Mouse (Mus musculus) mesoderm, embryonic 11.5 days (tissue): ENCODE results near the gene Cryzl1.

Source experiments
- DNase-seq: peaks from one replicate; pipeline ENCODE4 v3.0.0-alpha.2; 2012; ENCODE audit warnings: low read depth, low spot score

Gene Cryzl1

GRCm38 (mm10) chr16:91740184-91740917 lies 11.6 kb upstream of the Cryzl1 start:
- no peak for DNase-seq

- no peak for DNase-seq
These were observed 9.7 kb upstream of the Cryzl1 start for GRCm38 (mm10) chr16:91738505-91738904.

- DNase-seq, result no peak
These were observed 7.5 kb upstream of the Cryzl1 start for GRCm38 (mm10) chr16:91736046-91736816.

GRCm38 (mm10) chr16:91734771-91735170 lies 6.0 kb upstream of the Cryzl1 start:
- DNase-seq, result no peak

GRCm38 (mm10) chr16:91732816-91733215 lies 4.0 kb upstream of the Cryzl1 start:
- no peak for DNase-seq

- peak; percentile 23 for DNase-seq
These were observed 1.7 kb upstream of the Cryzl1 start for GRCm38 (mm10) chr16:91730446-91730845.

- peak; percentile 50 for DNase-seq
These were observed 1.2 kb upstream of the Cryzl1 start for GRCm38 (mm10) chr16:91729821-91730441.

- DNase-seq, result peak; percentile 98
These were observed 299 bp upstream of the Cryzl1 start, which contains the start of gene Itsn1 for GRCm38 (mm10) chr16:91729066-91729482. Itsn1 (plus strand) TSS chr16:91729281.

GRCm38 (mm10) chr16:91727433-91727832 lies 1.3 kb downstream of the Cryzl1 start:
- no peak for DNase-seq

- DNase-seq, result peak; percentile 53
These were observed 4.5 kb downstream of the Cryzl1 start for GRCm38 (mm10) chr16:91724247-91724646.

- no peak for DNase-seq
These were observed 11.4 kb downstream of the Cryzl1 start for GRCm38 (mm10) chr16:91717399-91717798.

- no peak for DNase-seq
These were observed 11.8 kb downstream of the Cryzl1 start for GRCm38 (mm10) chr16:91716927-91717349.

GRCm38 (mm10) chr16:91710241-91710640 lies 18.5 kb downstream of the Cryzl1 start:
- DNase-seq, result no peak

GRCm38 (mm10) chr16:91704603-91705340 lies 24.0 kb downstream of the Cryzl1 start:
- no peak for DNase-seq

- no peak for DNase-seq
These were observed 26.0 kb downstream of the Cryzl1 start for GRCm38 (mm10) chr16:91702771-91703188.

- DNase-seq, result no peak
These were observed 26.9 kb downstream of the Cryzl1 start for GRCm38 (mm10) chr16:91701908-91702307.

GRCm38 (mm10) chr16:91698995-91699394 lies 29.8 kb downstream of the Cryzl1 start:
- no peak for DNase-seq

- no peak for DNase-seq
These were observed 33.5 kb downstream of the Cryzl1 start for GRCm38 (mm10) chr16:91695108-91695755.

GRCm38 (mm10) chr16:91694455-91695084 lies 34.2 kb downstream of the Cryzl1 start:
- peak; percentile 85 for DNase-seq

- DNase-seq, result no peak
These were observed 39.0 kb downstream of the Cryzl1 start for GRCm38 (mm10) chr16:91689791-91690190.
